Mouse (Mus musculus) CH12.LX (cell line): ENCODE measurements around the gene Ube2o. TPM values are rescaled to one million over a fixed set of nuclear protein-coding genes. Genes with fewer than 3 reads are reported as not detected.
A peak's percentile ranks its signal among the peaks of the same experiment; 100 is the strongest.
"Not testable (repeated sequence)": the region's sequence is repeated elsewhere in the genome, so short reads cannot be mapped to it uniquely, and the experiment has no call there.

Experiments used
- DNase-seq: peaks from one replicate; pipeline ENCODE4 v3.0.0-alpha.2; 2013; ENCODE audit errors: extremely low read depth
- H3K27ac ChIP-seq: 2 replicates; pipeline ENCODE4 v1.5.1; 2012; ENCODE audit warnings: low read depth, mild to moderate bottlenecking, control low read depth, moderate library complexity; ENCODE audit not compliant: insufficient read depth
- H3K27me3 ChIP-seq: replicated peaks from 2 replicates; pipeline ENCODE3; 2012; ENCODE audit warnings: inconsistent platforms
- H3K36me3 ChIP-seq, 2 experiments: replicated peaks in 1 of 2; 2 replicates each; pipeline versions ENCODE3 to v1.6.1; 2012; ENCODE audit warnings: inconsistent platforms in 1 of 2, low read length in 1 of 2, mild to moderate bottlenecking in 1 of 2, mixed read lengths in 1 of 2, moderate library complexity in 1 of 2; ENCODE audit not compliant: control insufficient read depth in 1 of 2, insufficient read depth in 1 of 2
- H3K4me1 ChIP-seq, 2 experiments: 2 replicates each; pipeline ENCODE4 v1.6.1; 2012; ENCODE audit warnings: inconsistent platforms in 1 of 2, moderate library complexity in 1 of 2; ENCODE audit not compliant: insufficient read depth in 2 of 2, control insufficient read depth in 1 of 2
- H3K4me2 ChIP-seq: 2 replicates; pipeline ENCODE4 v1.6.1; 2012; ENCODE audit warnings: low read depth, mild to moderate bottlenecking, control low read depth; ENCODE audit not compliant: poor library complexity, insufficient read depth, severe bottlenecking
- H3K4me3 ChIP-seq, 3 experiments: fragments of 150-350 bp in 1 of 3; sonication (generic) in 1 of 3; replicated peaks in 1 of 3; 2 replicates each; pipeline versions ENCODE3 to v1.5.1; 2011 to 2012; ENCODE audit warnings: low read depth in 2 of 3, low read length in 2 of 3, mild to moderate bottlenecking in 2 of 3, moderate library complexity in 2 of 3, control low read depth in 1 of 3, improper control_type of control experiment in 1 of 3, inconsistent platforms in 1 of 3, mixed read lengths in 1 of 3; ENCODE audit not compliant: poor library complexity in 1 of 3
- H3K79me2 ChIP-seq: replicated peaks from 2 replicates; pipeline ENCODE4 v1.6.1; 2012; ENCODE audit warnings: mild to moderate bottlenecking, moderate library complexity; ENCODE audit not compliant: control insufficient read depth, poor library complexity, insufficient read depth, severe bottlenecking; ENCODE audit errors: extremely low read depth
- H3K9ac ChIP-seq: 2 replicates; pipeline ENCODE4 v1.6.1; 2012; ENCODE audit warnings: low read depth, mild to moderate bottlenecking, control low read depth, moderate library complexity; ENCODE audit not compliant: insufficient read depth
- H3K9me3 ChIP-seq: replicated peaks from 2 replicates; pipeline ENCODE3; 2012; ENCODE audit warnings: low read length, inconsistent platforms, mixed read lengths
- BHLHE40 ChIP-seq: IDR thresholded peaks from 2 replicates; pipeline ENCODE4 v1.6.1; 2011; ENCODE audit warnings: mild to moderate bottlenecking, low read depth, low read length, improper control_type of control experiment
- CHD1 ChIP-seq: IDR thresholded peaks from 2 replicates; pipeline ENCODE4 v1.6.1; 2012; ENCODE audit warnings: low read depth, low read length, improper control_type of control experiment, inconsistent platforms
- CTCF ChIP-seq, 2 experiments: IDR thresholded peaks in 1 of 2; conservative IDR thresholded peaks in 1 of 2; 2 replicates each; pipeline ENCODE4 v1.5.1; 2011 to 2012; ENCODE audit warnings: low read depth in 2 of 2, low read length in 2 of 2, improper control_type of control experiment in 1 of 2, inconsistent platforms in 1 of 2, mild to moderate bottlenecking in 1 of 2, moderate library complexity in 1 of 2
- EP300 ChIP-seq: IDR thresholded peaks from 2 replicates; pipeline ENCODE4 v1.6.1; 2011; ENCODE audit warnings: low read length, improper control_type of control experiment
- HCFC1 ChIP-seq: IDR thresholded peaks from 2 replicates; pipeline ENCODE4 v1.6.1; 2012; ENCODE audit warnings: low read depth, mild to moderate bottlenecking, inconsistent platforms, low read length, improper control_type of control experiment
- IRF4 ChIP-seq: IDR thresholded peaks from 2 replicates; pipeline ENCODE4 v1.6.1; 2014; ENCODE audit warnings: low read depth, mild to moderate bottlenecking, inconsistent platforms, low read length, improper control_type of control experiment
- JUND ChIP-seq: conservative IDR thresholded peaks from 2 replicates; pipeline ENCODE4 v1.6.1; 2011; ENCODE audit warnings: low read depth, low read length, improper control_type of control experiment
- KAT2A ChIP-seq: IDR thresholded peaks from 2 replicates; pipeline ENCODE4 v1.6.1; 2012; ENCODE audit warnings: low read length, improper control_type of control experiment, inconsistent platforms; ENCODE audit not compliant: insufficient replicate concordance
- MEF2A ChIP-seq: IDR thresholded peaks from 2 replicates; pipeline ENCODE4 v1.6.1; 2014; ENCODE audit warnings: low read depth, mild to moderate bottlenecking, inconsistent platforms, low read length, improper control_type of control experiment, borderline replicate concordance
- PAX5 ChIP-seq: IDR thresholded peaks from 2 replicates; pipeline ENCODE4 v1.6.1; 2012; ENCODE audit warnings: low read length, inconsistent platforms, mixed read lengths
- RAD21 ChIP-seq: IDR thresholded peaks from 2 replicates; pipeline ENCODE4 v1.6.1; 2011; ENCODE audit warnings: low read depth, mild to moderate bottlenecking, low read length, improper control_type of control experiment, moderate library complexity
- RCOR1 ChIP-seq: conservative IDR thresholded peaks from 2 replicates; pipeline ENCODE4 v1.6.1; 2012; ENCODE audit warnings: low read depth, mild to moderate bottlenecking, inconsistent platforms, low read length, improper control_type of control experiment
- TCF12 ChIP-seq: IDR thresholded peaks from 2 replicates; pipeline ENCODE4 v1.6.1; 2014; ENCODE audit warnings: low read depth, mild to moderate bottlenecking, inconsistent platforms, low read length, improper control_type of control experiment
- ZC3H11A ChIP-seq: IDR thresholded peaks from 2 replicates; pipeline ENCODE4 v1.6.1; 2012; ENCODE audit warnings: low read depth, mild to moderate bottlenecking, inconsistent platforms, low read length, improper control_type of control experiment
- ZMIZ1 ChIP-seq: IDR thresholded peaks from 2 replicates; pipeline ENCODE4 v1.6.1; 2012; ENCODE audit warnings: low read depth, mild to moderate bottlenecking, inconsistent platforms, low read length, improper control_type of control experiment
- dilution Hi-C: fragments of 300-500 bp; cut with MboI; formaldehyde crosslinking; loops from 2 replicates; pipeline ENCODE4 v1.14.3; 2020; ENCODE audit warnings: low sequenced_read_pairs; ENCODE audit not compliant: extremely low pct_unique_long_range_greater_than_20kb, extremely low pct_ligation_motif_present
- in situ Hi-C: fragments of 300-500 bp; cut with MboI; formaldehyde crosslinking; loops from 3 replicates; pipeline ENCODE4 v1.14.3; 2019; ENCODE audit warnings: low sequenced_read_pairs, low pct_ligation_motif_present, low pct_unique_long_range_greater_than_20kb, mixed read lengths
- polyA plus RNA-seq: library from polyadenylated mRNA; unstranded; fragments of >175 nt; gene quantifications from 2 replicates; pipeline ENCODE4 v1.2.1, GENCODE M21; 2012; ENCODE audit warnings: low read depth; ENCODE audit not compliant: insufficient read length
- total RNA-seq, 2 experiments: library from RNA; depleted of rRNA; stranded (reverse); fragments of 300-350 nt in 1 of 2; fragments of >200 nt in 1 of 2; gene quantifications; 2 replicates each; pipeline ENCODE4 v1.2.3; 2012 to 2014

The Ube2o gene
- total and polyA plus RNA-seq, 3 experiments = 12.7 to 61.7 (median 42.8) TPM

GRCm38 (mm10) chr11:116493191-116493590 lies 88.1 kb downstream of the Ube2o start:
- dilution Hi-C loops = no loop called here
- Histone ChIP-seq H3K4me2 (no peak overlapping the region), H3K36me3 (peaks cover 0 to under 1% of the 10 kb centered on the region in 2 experiments), H3K79me2 (peaks cover 14% of the 10 kb centered on the region), H3K9me3 (peaks cover 8% of the 10 kb centered on the region), H3K27ac (no peak overlapping the region), H3K9ac (no peak overlapping the region), H3K4me1 (peaks cover 0 to 36% of the 10 kb centered on the region in 2 experiments; a peak in 2 of 4 replicates), H3K4me3 (no peak overlapping the region), H3K27me3 (no peaks in the 10 kb centered on the region)
- TF ChIP-seq TCF12 (no peak), IRF4 (no peak), BHLHE40 (no peak), MEF2A (no peak), KAT2A (no peak), ZMIZ1 (no peak), RCOR1 (no peak), ZC3H11A (no peak), RAD21 (no peak), EP300 (no peak), HCFC1 (no peak), JUND (no peak), CHD1 (no peak)
- no peak for DNase-seq
- in situ Hi-C loops = no loop called here

DNA sequence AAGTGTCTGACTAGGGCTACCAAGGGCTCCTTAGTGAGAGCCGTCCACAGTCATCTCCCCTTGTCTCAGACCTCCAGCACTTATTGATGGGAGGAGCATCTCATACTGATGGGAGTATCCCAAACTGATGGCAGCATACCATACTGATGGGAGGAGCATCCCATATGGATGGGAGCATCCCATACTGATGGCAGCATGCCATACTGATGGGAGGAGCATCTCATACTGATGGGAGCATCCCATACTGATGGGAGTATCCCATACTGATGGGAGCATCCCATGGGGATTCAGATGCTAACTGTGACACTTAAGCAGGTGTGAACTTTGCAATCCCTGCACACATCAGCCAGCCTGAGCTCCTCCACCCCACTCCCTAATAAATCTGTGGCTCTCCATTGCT lies 88.7 kb downstream of the Ube2o start:
- in situ Hi-C loops, DNase-seq, H3K4me3 ChIP-seq, H3K36me3 ChIP-seq, dilution Hi-C loops, H3K4me2 ChIP-seq, H3K27ac ChIP-seq, H3K9me3 ChIP-seq, H3K27me3 ChIP-seq, H3K9ac ChIP-seq: not testable (repeated sequence)
- Histone ChIP-seq H3K79me2 (peaks cover 18% of the 10 kb centered on the region), H3K4me1 (peaks cover 0 to 36% of the 10 kb centered on the region in 2 experiments; a peak in 2 of 4 replicates)

DNA sequence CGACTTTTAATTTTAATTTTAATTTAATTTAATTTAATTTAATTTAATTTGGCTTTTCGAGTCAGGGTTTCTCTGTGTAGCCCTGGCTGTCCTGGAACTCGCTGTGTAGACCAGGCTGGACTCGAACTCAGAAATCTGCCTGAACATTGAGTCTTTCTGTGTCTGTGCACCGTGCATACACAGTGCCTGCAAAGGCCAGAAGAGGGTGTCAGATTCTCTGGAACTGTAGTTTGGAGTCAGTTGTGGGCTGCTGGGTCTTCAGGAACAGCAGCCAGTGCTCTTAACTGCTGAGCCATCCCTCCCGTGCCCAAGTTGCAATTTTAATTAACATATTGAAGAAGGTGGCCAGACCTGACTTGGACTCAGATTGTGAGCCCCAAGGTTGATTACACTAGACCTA lies 89.9 kb downstream of the Ube2o start:
- Histone ChIP-seq H3K27me3 (no peaks in the 10 kb centered on the region), H3K4me3 (no peak overlapping the region), H3K4me2 (no peak overlapping the region), H3K9me3 (peaks cover 8% of the 10 kb centered on the region), H3K27ac (no peak overlapping the region), H3K36me3 (peaks cover 12 to 19% of the 10 kb centered on the region in 2 experiments), H3K9ac (no peak overlapping the region), H3K4me1 (peaks cover 0 to 34% of the 10 kb centered on the region in 2 experiments; a peak in 2 of 4 replicates), H3K79me2 (peaks cover 19% of the 10 kb centered on the region)
- in situ Hi-C loops = no loop called here
- DNase-seq = no peak
- dilution Hi-C loops = no loop called here
- no peak for TF ChIP-seq PAX5
- peak in 1 of 2 experiments; percentile 21; a peak in 1 of 4 replicates for TF ChIP-seq CTCF (conservative IDR thresholded peaks at IDR 0.05 in 1 of 2, IDR thresholded peaks at IDR 0.05 in 1 of 2; ENCODE audit: low read depth in 2 of 2, low read length in 2 of 2)
- TF ChIP-seq ZMIZ1 = no peak
